Mouse (Mus musculus) forebrain, embryonic 12.5 days (tissue): ENCODE results near the gene Pou6f1. TPM values are rescaled to one million over a fixed set of nuclear protein-coding genes. Genes with fewer than 3 reads are reported as not detected.
"Not testable (repeated sequence)": the region's sequence is repeated elsewhere in the genome, so short reads cannot be mapped to it uniquely, and the experiment has no call there.

Experiments used
- ATAC-seq: fragments of 200-750 bp; cut with Nextera tagmentation; 2 replicates; pipeline ENCODE4 v1.8.0; 2017; ENCODE audit warnings: moderate TSS enrichment; ENCODE audit not compliant: low FRiP score
- H3K27ac ChIP-seq: fragments of 300-500 bp; sonication (generic); 2 replicates; pipeline ENCODE4 v1.5.1; 2016; ENCODE audit warnings: mild to moderate bottlenecking
- H3K27me3 ChIP-seq: fragments of 300-500 bp; sonication (generic); 2 replicates; pipeline ENCODE4 v1.6.1; 2016; ENCODE audit warnings: mild to moderate bottlenecking
- H3K36me3 ChIP-seq: fragments of 300-500 bp; sonication (generic); replicated peaks from 2 replicates; pipeline ENCODE4 v1.6.1; 2016; ENCODE audit warnings: mild to moderate bottlenecking
- H3K4me1 ChIP-seq: fragments of 300-500 bp; sonication (generic); 2 replicates; pipeline ENCODE4 v1.6.1; 2016
- H3K4me2 ChIP-seq: fragments of 300-500 bp; sonication (generic); 2 replicates; pipeline ENCODE4 v1.6.1; 2016; ENCODE audit warnings: mild to moderate bottlenecking, moderate library complexity
- H3K4me3 ChIP-seq: fragments of 300-500 bp; sonication (generic); replicated peaks from 2 replicates; pipeline ENCODE4 v1.5.1; 2016; ENCODE audit warnings: mild to moderate bottlenecking
- H3K9ac ChIP-seq: fragments of 300-500 bp; sonication (generic); 2 replicates; pipeline ENCODE4 v1.6.1; 2016; ENCODE audit warnings: mild to moderate bottlenecking
- H3K9me3 ChIP-seq: fragments of 300-500 bp; sonication (generic); 2 replicates; pipeline ENCODE4 v1.6.1; 2016
- WGBS: fragments of 180-500 bp; shearing (Covaris S2); methylation state at CpG from one replicate; pipeline ENCODE4 v1.1.7; 2016; 5-methylcytosine and 5-hydroxymethylcytosine counted together
- polyA plus RNA-seq: library from polyadenylated mRNA; unstranded; fragments of >200 nt; fragmentation: Nextera tagmentation; extraction: Ambion mirVana; gene quantifications from 2 replicates; pipeline ENCODE4 v1.2.1, GENCODE M21; 2016

Gene Pou6f1
- polyA plus RNA-seq, 1 experiment from 2014 or later: 27.3 TPM

DNA sequence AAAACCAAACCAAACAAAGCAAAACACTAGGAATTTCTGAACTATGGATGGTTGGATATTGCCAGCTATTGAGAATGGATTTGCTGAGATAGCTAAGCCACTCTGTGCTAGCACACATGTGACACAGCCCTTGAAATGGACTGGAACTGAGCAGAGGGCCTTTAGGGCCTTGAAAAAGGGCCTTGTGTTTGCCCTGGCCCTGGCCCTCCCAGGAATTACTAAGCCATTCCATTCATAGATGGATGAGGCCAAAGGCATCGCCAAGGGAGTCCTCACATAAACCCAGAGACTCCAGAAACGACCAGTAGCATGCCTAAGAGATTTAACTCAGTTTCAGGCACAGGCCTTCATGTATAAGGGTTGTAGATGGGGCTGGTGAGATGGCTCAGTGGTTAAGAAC lies 33.3 kb downstream of the Pou6f1 start:
- ATAC-seq: no peak
- no peaks in the 10 kb centered on the region for H3K9me3 ChIP-seq
- 70% methylated on average over 2 of the region's 2 CpGs for WGBS

DNA sequence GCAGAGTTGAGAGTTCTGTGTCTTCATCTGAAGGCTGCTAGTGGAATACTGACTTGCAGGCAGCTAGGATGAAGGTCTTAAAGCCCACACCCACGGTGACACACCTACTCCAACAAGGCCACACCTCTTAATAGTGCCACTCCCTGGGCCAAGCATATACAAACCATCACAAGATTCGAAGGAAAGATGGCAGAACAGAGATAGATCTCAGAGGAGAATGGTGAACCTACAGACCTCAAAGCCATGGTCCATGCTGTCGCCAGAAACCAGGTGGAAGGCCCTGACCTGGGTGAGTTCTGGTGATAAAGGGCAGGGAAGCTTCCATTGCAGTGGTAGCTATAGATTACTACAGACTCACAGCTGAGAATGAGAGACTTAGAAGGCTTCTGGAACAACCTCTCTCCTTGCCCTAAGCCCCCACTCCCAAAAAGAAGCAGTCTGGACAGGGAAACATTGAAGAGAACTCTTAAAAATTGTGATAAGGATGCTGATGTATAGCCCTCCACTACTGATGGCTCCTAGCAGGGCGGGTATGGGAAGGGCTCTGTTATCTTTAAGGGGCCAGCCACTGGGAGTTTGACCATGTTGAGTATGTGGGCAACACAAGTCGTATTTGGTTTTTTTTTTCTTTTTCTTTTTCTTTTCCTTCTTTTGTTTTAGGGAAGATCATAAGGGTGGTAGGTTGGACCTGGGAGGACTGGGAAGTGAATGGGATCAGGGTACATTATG lies 41.9 kb downstream of the Pou6f1 start:
- no peaks in the 10 kb centered on the region for H3K9me3 ChIP-seq
- no peak overlapping the region for H3K4me2 ChIP-seq
- H3K36me3 ChIP-seq: no peaks in the 10 kb centered on the region
- H3K4me3 ChIP-seq: no peak overlapping the region
- H3K27ac ChIP-seq: no peak overlapping the region
- H3K27me3 ChIP-seq: no peaks in the 10 kb centered on the region
- 77% methylated on average over 5 of the region's 5 CpGs for WGBS
- H3K4me1 ChIP-seq: no peaks in the 10 kb centered on the region
- no peak overlapping the region for H3K9ac ChIP-seq
- no peak for ATAC-seq

More for the DNA sequence above, 33.3 kb downstream of the Pou6f1 start:
- no peak overlapping the region for H3K4me2 ChIP-seq
- H3K4me1 ChIP-seq: no peaks in the 10 kb centered on the region
- no peak overlapping the region for H3K9ac ChIP-seq
- H3K4me3 ChIP-seq: no peak overlapping the region
- no peaks in the 10 kb centered on the region for H3K36me3 ChIP-seq
- no peaks in the 10 kb centered on the region for H3K27me3 ChIP-seq
- no peak overlapping the region for H3K27ac ChIP-seq

DNA sequence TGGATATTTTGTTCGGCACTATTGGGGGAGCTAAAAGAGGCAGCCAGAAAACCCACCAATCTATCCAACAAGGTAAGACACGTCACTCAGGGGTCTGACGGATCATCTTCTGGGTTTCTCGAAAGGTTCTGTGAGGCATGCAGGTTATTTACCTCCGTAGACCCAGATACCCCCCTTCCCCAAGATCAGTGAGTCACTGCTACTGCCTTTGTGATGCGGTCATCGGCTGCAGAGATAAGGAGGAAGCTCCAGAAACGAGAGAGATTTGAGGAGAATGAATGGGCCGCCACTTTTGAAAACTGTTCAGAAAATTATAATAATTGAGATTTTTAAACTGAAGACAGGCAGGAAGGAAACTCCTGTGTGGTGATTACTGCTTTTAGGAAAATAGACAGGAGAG lies 43.4 kb downstream of the Pou6f1 start:
- 88% methylated on average over 9 of the region's 9 CpGs for WGBS
- ATAC-seq: no peak

DNA sequence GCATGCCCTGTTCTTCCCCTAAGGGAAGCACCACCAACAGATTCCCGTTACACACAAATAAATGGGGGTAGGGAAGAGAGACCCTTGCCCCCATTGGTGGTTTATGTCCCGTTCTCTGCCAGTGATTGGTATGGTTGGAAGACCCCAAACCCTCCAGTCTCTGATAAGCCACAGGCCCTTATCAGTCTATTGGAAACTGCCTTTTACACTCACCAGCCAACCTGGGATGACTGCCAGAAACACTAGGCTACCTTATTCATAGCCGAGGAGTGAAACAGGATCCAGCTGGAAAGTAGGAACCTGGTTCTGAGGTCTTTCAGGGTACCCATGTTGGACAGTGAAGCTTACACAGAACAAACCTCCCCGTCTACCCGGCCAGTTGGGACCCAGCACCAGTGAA lies 43.8 kb downstream of the Pou6f1 start:
- Histone ChIP-seq H3K36me3 (no peaks in the 10 kb centered on the region), H3K27ac (no peak overlapping the region), H3K9me3 (no peaks in the 10 kb centered on the region), H3K9ac (no peak overlapping the region), H3K27me3 (no peaks in the 10 kb centered on the region), H3K4me2 (no peak overlapping the region), H3K4me3 (no peak overlapping the region), H3K4me1 (peaks cover 1% of the 10 kb centered on the region)
- no peak for ATAC-seq
- 92% methylated on average over 5 of the region's 5 CpGs for WGBS

More for the DNA sequence above, 43.4 kb downstream of the Pou6f1 start:
- no peak overlapping the region for H3K9ac ChIP-seq
- no peak overlapping the region for H3K27ac ChIP-seq
- H3K4me3 ChIP-seq: no peak overlapping the region
- no peaks in the 10 kb centered on the region for H3K9me3 ChIP-seq
- H3K4me1 ChIP-seq: no peaks in the 10 kb centered on the region
- H3K27me3 ChIP-seq: no peaks in the 10 kb centered on the region
- no peaks in the 10 kb centered on the region for H3K36me3 ChIP-seq
- H3K4me2 ChIP-seq: no peak overlapping the region

- H3K36me3 ChIP-seq: peaks cover 13% of the 10 kb centered on the region
- ATAC-seq: peak; percentile 100
- no peaks in the 10 kb centered on the region for H3K27me3 ChIP-seq
- peak within 1 kb of the TSS; percentile 91 for H3K4me3 ChIP-seq
- H3K9me3 ChIP-seq: no peaks in the 10 kb centered on the region
- H3K27ac ChIP-seq: peak within 1 kb of the TSS; percentile 95
- peaks cover 14% of the 10 kb centered on the region for H3K4me1 ChIP-seq
- peak within 1 kb of the TSS; percentile 91 for H3K9ac ChIP-seq
- under 1% methylated on average over 83 of the region's 84 CpGs for WGBS
- H3K4me2 ChIP-seq: peak within 1 kb of the TSS; percentile 86
Observed at GRCm38 (mm10) chr15:100551326-100552307, 48.2 kb downstream of the Pou6f1 start, which contains the start of gene Tfcp2. Gene Tfcp2, minus strand, starts transcription at chr15:100552008.

GRCm38 (mm10) chr15:100550280-100550679 lies 49.5 kb downstream of the Pou6f1 start:
- no peak for ATAC-seq
- Histone ChIP-seq H3K4me3 (0 out of 2 replicates have a peak overlapping the region, but pooled peaks have one; percentile 91), H3K27ac (no peak overlapping the region)

DNA sequence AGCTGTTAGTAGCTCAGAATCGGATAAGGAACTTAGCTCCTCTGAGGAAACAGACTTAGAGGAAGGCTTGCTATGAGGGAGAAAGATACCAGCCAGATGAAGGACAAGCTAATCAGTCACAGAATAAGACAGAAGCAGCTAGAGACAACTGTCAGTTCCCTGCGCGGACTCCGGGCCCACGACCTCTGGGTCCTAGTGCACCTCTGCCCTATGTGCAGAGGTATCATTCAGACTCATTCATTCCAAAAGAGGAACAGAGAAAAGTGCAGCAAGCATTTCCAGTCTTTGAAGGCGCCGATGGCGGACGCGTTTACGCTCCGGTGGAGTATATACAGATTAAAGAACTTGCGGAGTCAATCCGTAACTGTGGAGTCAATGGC lies 56.1 kb downstream of the Pou6f1 start:
- ATAC-seq, H3K27ac ChIP-seq, H3K4me3 ChIP-seq, H3K9me3 ChIP-seq, H3K4me2 ChIP-seq, H3K4me1 ChIP-seq, H3K27me3 ChIP-seq, H3K9ac ChIP-seq: not testable (repeated sequence)
- H3K36me3 ChIP-seq: peaks cover 51% of the 10 kb centered on the region
- WGBS: 95% methylated on average over 14 of the region's 14 CpGs

More at GRCm38 (mm10) chr15:100550280-100550679, 49.5 kb downstream of the Pou6f1 start:
- peak overlapping the region; percentile 86 for H3K4me2 ChIP-seq
- H3K36me3 ChIP-seq: peaks cover 22% of the 10 kb centered on the region
- no peak overlapping the region for H3K9ac ChIP-seq
- WGBS: 90% methylated on average over 4 of the region's 4 CpGs
- no peaks in the 10 kb centered on the region for H3K27me3 ChIP-seq
- peaks cover 14% of the 10 kb centered on the region for H3K4me1 ChIP-seq
- H3K9me3 ChIP-seq: peaks cover 7% of the 10 kb centered on the region

- not testable (repeated sequence) for H3K4me1 ChIP-seq, H3K27me3 ChIP-seq, ATAC-seq, H3K9ac ChIP-seq, H3K4me3 ChIP-seq, H3K4me2 ChIP-seq, H3K27ac ChIP-seq, H3K9me3 ChIP-seq
- peaks cover 45% of the 10 kb centered on the region for H3K36me3 ChIP-seq
- WGBS: 96% methylated on average over 28 of the region's 28 CpGs
Observed at GRCm38 (mm10) chr15:100542876-100543650, 56.7 kb downstream of the Pou6f1 start.

GRCm38 (mm10) chr15:100541426-100541825 lies 58.4 kb downstream of the Pou6f1 start:
- peaks cover 7% of the 10 kb centered on the region for H3K9me3 ChIP-seq
- H3K4me2 ChIP-seq: no peak overlapping the region
- ATAC-seq: no peak
- no peaks in the 10 kb centered on the region for H3K27me3 ChIP-seq
- H3K27ac ChIP-seq: no peak overlapping the region
- H3K4me1 ChIP-seq: no peaks in the 10 kb centered on the region
- 94% methylated on average over 4 of the region's 4 CpGs for WGBS
- peaks cover 39% of the 10 kb centered on the region for H3K36me3 ChIP-seq
- no peak overlapping the region for H3K9ac ChIP-seq
- no peak overlapping the region for H3K4me3 ChIP-seq

DNA sequence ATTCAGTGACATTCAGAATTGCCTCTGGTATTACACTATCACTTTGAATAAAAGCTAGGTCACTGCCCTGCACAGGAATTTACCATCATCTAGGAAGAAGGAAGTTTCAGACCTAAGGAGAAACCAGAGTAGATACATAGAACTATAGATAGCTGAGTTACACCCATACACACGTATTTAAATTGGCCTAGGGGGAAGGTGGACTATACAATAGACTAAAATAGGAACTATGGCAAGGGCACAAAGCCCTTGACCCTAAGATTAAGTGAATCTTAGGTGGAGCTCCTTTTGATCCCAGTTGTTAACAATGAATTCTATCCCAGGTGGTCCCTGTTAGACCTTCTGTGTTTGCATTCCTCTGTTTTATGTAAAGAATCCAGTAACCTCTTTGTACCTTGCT lies 58.8 kb downstream of the Pou6f1 start:
- WGBS: 93% methylated on average over 1 of the region's 1 CpGs
- not testable (repeated sequence) for H3K9me3 ChIP-seq, H3K4me2 ChIP-seq, H3K4me1 ChIP-seq, H3K4me3 ChIP-seq, H3K27me3 ChIP-seq, ATAC-seq, H3K9ac ChIP-seq, H3K27ac ChIP-seq
- H3K36me3 ChIP-seq: peaks cover 39% of the 10 kb centered on the region

DNA sequence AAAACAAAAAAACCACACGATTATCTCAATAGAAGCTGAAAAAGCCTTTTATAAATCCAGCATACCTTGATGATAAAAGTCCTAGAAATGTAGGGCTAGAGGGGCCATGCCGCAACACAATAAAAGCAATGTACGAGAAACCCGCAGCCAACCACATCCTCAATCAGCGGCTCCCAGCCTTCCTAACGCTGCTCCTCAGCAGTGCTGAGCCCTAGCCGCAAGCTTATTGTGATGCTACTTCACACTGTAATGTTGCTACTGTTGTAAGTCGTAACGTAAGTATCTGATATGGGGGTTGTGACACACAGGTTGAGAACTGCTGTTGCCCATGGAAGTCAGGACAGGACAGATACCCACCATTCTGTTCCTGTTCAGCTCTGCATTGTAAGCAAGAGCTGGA lies 60.4 kb downstream of the Pou6f1 start:
- H3K27me3 ChIP-seq: no peaks in the 10 kb centered on the region
- 0 out of 2 replicates have a peak, but pooled peaks cover 2% of the 10 kb centered on the region for H3K9me3 ChIP-seq
- no peak overlapping the region for H3K4me3 ChIP-seq
- H3K27ac ChIP-seq: no peak overlapping the region
- 93% methylated on average over 9 of the region's 9 CpGs for WGBS
- no peak overlapping the region for H3K9ac ChIP-seq
- peaks cover 46% of the 10 kb centered on the region for H3K36me3 ChIP-seq
- ATAC-seq: no peak
- H3K4me2 ChIP-seq: no peak overlapping the region
- no peaks in the 10 kb centered on the region for H3K4me1 ChIP-seq

- H3K9me3 ChIP-seq: 0 out of 2 replicates have a peak, but pooled peaks cover 2% of the 10 kb centered on the region
- no peak overlapping the region for H3K4me3 ChIP-seq
- peaks cover 35% of the 10 kb centered on the region for H3K36me3 ChIP-seq
- no peaks in the 10 kb centered on the region for H3K4me1 ChIP-seq
- H3K27me3 ChIP-seq: no peaks in the 10 kb centered on the region
- ATAC-seq: no peak
- no peak overlapping the region for H3K4me2 ChIP-seq
- H3K27ac ChIP-seq: no peak overlapping the region
- H3K9ac ChIP-seq: no peak overlapping the region
- 92% methylated on average over 6 of the region's 6 CpGs for WGBS
Observed at GRCm38 (mm10) chr15:100537913-100538312, 61.9 kb downstream of the Pou6f1 start.
